Mouse (Mus musculus) adipocyte (in vitro differentiated cells): ENCODE data around the gene Mpdz.
A peak's percentile ranks its signal among the peaks of the same experiment; 100 is the strongest.

Source experiments
- DNase-seq: peaks from one replicate; pipeline ENCODE4 v3.0.0-alpha.2; 2016; ENCODE audit warnings: low spot score

Gene Mpdz

GRCm38 (mm10) chr4:81283081-81283480, 159.5 kb downstream of the Mpdz start:
- DNase-seq: no peak

- DNase-seq: peak; percentile 5
These were observed 162.5 kb downstream of the Mpdz start for GRCm38 (mm10) chr4:81280098-81280497.

- DNase-seq: peak; percentile 54
These were observed 163.2 kb downstream of the Mpdz start for GRCm38 (mm10) chr4:81279451-81279850.

- DNase-seq: peak; percentile 12
These were observed 166.5 kb downstream of the Mpdz start for GRCm38 (mm10) chr4:81275957-81276715.

- no peak for DNase-seq
These were observed 169.5 kb downstream of the Mpdz start for GRCm38 (mm10) chr4:81273067-81273466.

- peak; percentile 12 for DNase-seq
These were observed 189.5 kb downstream of the Mpdz start for GRCm38 (mm10) chr4:81252859-81253780.

GRCm38 (mm10) chr4:81252334-81252733, 190.3 kb downstream of the Mpdz start:
- peak; percentile 67 for DNase-seq

GRCm38 (mm10) chr4:81251934-81252333, 190.7 kb downstream of the Mpdz start:
- DNase-seq: peak; percentile 63

GRCm38 (mm10) chr4:81249245-81249644, 193.4 kb downstream of the Mpdz start:
- no peak for DNase-seq

GRCm38 (mm10) chr4:81236227-81236626, 206.4 kb downstream of the Mpdz start:
- DNase-seq: no peak
